Mouse (Mus musculus) myocyte (in vitro differentiated cells): Measurements from ENCODE around the gene Ifna4. TPM values are rescaled to one million over a fixed set of nuclear protein-coding genes. Genes with fewer than 3 reads are reported as not detected.

Source experiments
- H3K27me3 ChIP-seq: one replicate; pipeline ENCODE4 v1.6.1; 2011; ENCODE audit not compliant: control insufficient read depth, insufficient read depth, insufficient read length
- H3K36me3 ChIP-seq: one replicate; pipeline ENCODE4 v1.6.1; 2011; ENCODE audit not compliant: control insufficient read depth, insufficient read depth
- H3K4me2 ChIP-seq: one replicate; pipeline ENCODE4 v1.6.1; 2011; ENCODE audit warnings: low read depth, control low read depth
- H3K4me3 ChIP-seq: one replicate; pipeline ENCODE4 v1.5.1; 2011; ENCODE audit warnings: mild to moderate bottlenecking, control low read depth, moderate library complexity
- H3K79me2 ChIP-seq: one replicate; pipeline ENCODE4 v1.6.1; 2011; ENCODE audit not compliant: control insufficient read depth, insufficient read depth
- H3ac ChIP-seq: one replicate; pipeline ENCODE4 v1.6.1; 2011; ENCODE audit not compliant: control insufficient read depth, insufficient read length
- CEBPB ChIP-seq: IDR thresholded peaks from 2 replicates; pipeline ENCODE4 v1.6.1; 2011; ENCODE audit warnings: mild to moderate bottlenecking, moderate library complexity; ENCODE audit not compliant: poor library complexity, insufficient read depth, severe bottlenecking
- E2F4 ChIP-seq: IDR thresholded peaks from one replicate; pipeline ENCODE4 v1.6.1; 2011; ENCODE audit warnings: mild to moderate bottlenecking, control low read depth, moderate library complexity; ENCODE audit not compliant: insufficient read depth
- MAX ChIP-seq: IDR thresholded peaks from one replicate; pipeline ENCODE4 v1.6.1; 2011; ENCODE audit warnings: low read depth, mild to moderate bottlenecking, control low read depth
- MYOD1 ChIP-seq, 3 experiments: IDR thresholded peaks; one replicate each; pipeline ENCODE4 v1.6.1; 2011; ENCODE audit warnings: control low read depth in 2 of 3, low read depth in 2 of 3, mild to moderate bottlenecking in 2 of 3, moderate library complexity in 1 of 3; ENCODE audit not compliant: insufficient read length in 2 of 3, control insufficient read depth in 1 of 3
- MYOG ChIP-seq, 3 experiments: IDR thresholded peaks; one replicate each; pipeline ENCODE4 v1.6.1; 2011; ENCODE audit warnings: control low read depth in 2 of 3, low read depth in 2 of 3, mild to moderate bottlenecking in 2 of 3; ENCODE audit not compliant: insufficient read length in 2 of 3, control insufficient read depth in 1 of 3, insufficient read depth in 1 of 3
- POLR2A ChIP-seq: IDR thresholded peaks from one replicate; pipeline ENCODE4 v1.6.1; 2011; ENCODE audit warnings: low read depth, mild to moderate bottlenecking, control low read depth, moderate library complexity; ENCODE audit not compliant: insufficient read length
- POLR2AphosphoS2 ChIP-seq: IDR thresholded peaks from one replicate; pipeline ENCODE4 v1.6.1; 2011; ENCODE audit warnings: low read depth, control low read depth; ENCODE audit not compliant: insufficient read length
- REST ChIP-seq: IDR thresholded peaks from one replicate; pipeline ENCODE4 v1.6.1; 2011; ENCODE audit warnings: mild to moderate bottlenecking, control low read depth, moderate library complexity; ENCODE audit not compliant: insufficient read depth, insufficient read length
- SRF ChIP-seq: IDR thresholded peaks from one replicate; pipeline ENCODE4 v1.6.1; 2011; ENCODE audit warnings: low read depth; ENCODE audit not compliant: control insufficient read depth, insufficient read length
- TCF12 ChIP-seq: IDR thresholded peaks from one replicate; pipeline ENCODE4 v1.6.1; 2011; ENCODE audit warnings: mild to moderate bottlenecking, control low read depth; ENCODE audit not compliant: poor library complexity, insufficient read depth, severe bottlenecking
- TCF3 ChIP-seq: IDR thresholded peaks from one replicate; pipeline ENCODE4 v1.6.1; 2011; ENCODE audit warnings: low read depth, control low read depth; ENCODE audit not compliant: insufficient read length
- USF1 ChIP-seq: IDR thresholded peaks from one replicate; pipeline ENCODE4 v1.6.1; 2011; ENCODE audit warnings: low read depth, mild to moderate bottlenecking, control low read depth, moderate library complexity
- polyA plus RNA-seq: library from polyadenylated mRNA; unstranded; fragments of >200 nt; fragmentation: generic; extraction: Trizol; gene quantifications from one replicate; pipeline ENCODE4 v1.2.1, GENCODE M21; 2012; ENCODE audit warnings: missing spikeins

The Ifna4 gene
- polyA plus RNA-seq, 1 experiment, result not detected

- peaks cover 30% of the 10 kb centered on the region for H3K27me3 ChIP-seq
- no peaks in the 10 kb centered on the region for H3K36me3 ChIP-seq
- H3K79me2 ChIP-seq, result no peaks in the 10 kb centered on the region
- H3K4me3 ChIP-seq, result no peak overlapping the region
- no peak overlapping the region for H3K4me2 ChIP-seq
- H3ac ChIP-seq, result no peak overlapping the region
- TF ChIP-seq TCF3, result no peak
- TF ChIP-seq SRF, result no peak
- TF ChIP-seq MAX, result no peak
- no peak for TF ChIP-seq MYOG (IDR thresholded peaks at IDR 0.05; ENCODE audit: control insufficient read depth in 1 of 3, insufficient read depth in 1 of 3, insufficient read length in 2 of 3, low read depth in 2 of 3)
- TF ChIP-seq TCF12, result no peak
- TF ChIP-seq CEBPB, result no peak
- TF ChIP-seq USF1, result no peak
- no peak for TF ChIP-seq MYOD1 (IDR thresholded peaks at IDR 0.05; ENCODE audit: control insufficient read depth in 1 of 3, insufficient read length in 2 of 3, low read depth in 2 of 3)
- no peak for TF ChIP-seq REST
- no peak for TF ChIP-seq E2F4
- no peak for TF ChIP-seq POLR2AphosphoS2
- no peak for TF ChIP-seq POLR2A
These were observed 17.6 kb downstream of the Ifna4 start for GRCm38 (mm10) chr4:88859214-88859613.

- Histone ChIP-seq H3K36me3 (no peaks in the 10 kb centered on the region), H3K4me3 (no peak overlapping the region), H3K27me3 (peaks cover 22% of the 10 kb centered on the region), H3K4me2 (no peak overlapping the region), H3K79me2 (no peaks in the 10 kb centered on the region), H3ac (no peak overlapping the region)
- TF ChIP-seq MYOG (IDR thresholded peaks at IDR 0.05; ENCODE audit: control insufficient read depth in 1 of 3, insufficient read depth in 1 of 3, insufficient read length in 2 of 3, low read depth in 2 of 3) (no peak), SRF (no peak), MYOD1 (IDR thresholded peaks at IDR 0.05; ENCODE audit: control insufficient read depth in 1 of 3, insufficient read length in 2 of 3, low read depth in 2 of 3) (no peak), CEBPB (no peak), POLR2AphosphoS2 (no peak), REST (no peak)
These were observed 21.6 kb downstream of the Ifna4 start for GRCm38 (mm10) chr4:88863309-88863708.

GRCm38 (mm10) chr4:88864599-88864998 is 22.9 kb downstream of the Ifna4 start:
- no peak overlapping the region for H3K4me2 ChIP-seq

GRCm38 (mm10) chr4:88865011-88865569 is 23.4 kb downstream of the Ifna4 start:
- no peak overlapping the region for H3K4me2 ChIP-seq
- H3K27me3 ChIP-seq, result peaks cover 22% of the 10 kb centered on the region
- no peak overlapping the region for H3ac ChIP-seq
- H3K79me2 ChIP-seq, result no peaks in the 10 kb centered on the region
- no peaks in the 10 kb centered on the region for H3K36me3 ChIP-seq
- TF ChIP-seq SRF (no peak), E2F4 (no peak), USF1 (no peak), TCF12 (no peak), MAX (no peak), MYOG (IDR thresholded peaks at IDR 0.05; ENCODE audit: control insufficient read depth in 1 of 3, insufficient read depth in 1 of 3, insufficient read length in 2 of 3, low read depth in 2 of 3) (no peak), POLR2AphosphoS2 (no peak), POLR2A (no peak), MYOD1 (IDR thresholded peaks at IDR 0.05; ENCODE audit: control insufficient read depth in 1 of 3, insufficient read length in 2 of 3, low read depth in 2 of 3) (no peak), REST (no peak), TCF3 (no peak)
- no peak overlapping the region for H3K4me3 ChIP-seq

More at GRCm38 (mm10) chr4:88864599-88864998, 22.9 kb downstream of the Ifna4 start:
- no peaks in the 10 kb centered on the region for H3K79me2 ChIP-seq
- H3K36me3 ChIP-seq, result no peaks in the 10 kb centered on the region
- no peak overlapping the region for H3K4me3 ChIP-seq
- peaks cover 22% of the 10 kb centered on the region for H3K27me3 ChIP-seq
- no peak for TF ChIP-seq CEBPB
- TF ChIP-seq MYOD1 (IDR thresholded peaks at IDR 0.05; ENCODE audit: control insufficient read depth in 1 of 3, insufficient read length in 2 of 3, low read depth in 2 of 3), result no peak
- no peak for TF ChIP-seq MYOG (IDR thresholded peaks at IDR 0.05; ENCODE audit: control insufficient read depth in 1 of 3, insufficient read depth in 1 of 3, insufficient read length in 2 of 3, low read depth in 2 of 3)
- TF ChIP-seq SRF, result no peak
- no peak for TF ChIP-seq POLR2A
- no peak for TF ChIP-seq REST
- TF ChIP-seq TCF3, result no peak
- TF ChIP-seq MAX, result no peak
- TF ChIP-seq USF1, result no peak
- TF ChIP-seq TCF12, result no peak
- no peak for TF ChIP-seq POLR2AphosphoS2
- no peak for TF ChIP-seq E2F4
- no peak overlapping the region for H3ac ChIP-seq

GRCm38 (mm10) chr4:88867366-88867925 is 25.8 kb downstream of the Ifna4 start:
- TF ChIP-seq REST (no peak), POLR2AphosphoS2 (no peak), CEBPB (no peak), MYOG (IDR thresholded peaks at IDR 0.05; ENCODE audit: control insufficient read depth in 1 of 3, insufficient read depth in 1 of 3, insufficient read length in 2 of 3, low read depth in 2 of 3) (no peak), TCF3 (no peak), MAX (no peak), POLR2A (no peak), TCF12 (no peak), SRF (no peak)
- Histone ChIP-seq H3K4me2 (peak overlapping the region; percentile 90), H3K79me2 (no peaks in the 10 kb centered on the region), H3K27me3 (peaks cover 9% of the 10 kb centered on the region), H3K4me3 (peak overlapping the region; percentile 27), H3ac (no peak overlapping the region), H3K36me3 (no peaks in the 10 kb centered on the region)
